Mouse (Mus musculus) R1 (cell line): ENCODE results near the gene Mgat4b.
"Not testable (repeated sequence)": the region's sequence is repeated elsewhere in the genome, so short reads cannot be mapped to it uniquely, and the experiment has no call there.

ENCODE experiments used
- DNase-seq: peaks from one replicate; pipeline ENCODE4 v3.0.0-alpha.2; 2018; ENCODE audit warnings: low read depth, low spot score

Gene Mgat4b

GRCm38 (mm10) chr11:50210505-50211151 lies at the start of gene Mgat4b, which contains the start of gene Sqstm1:
Gene Mgat4b, plus strand, starts transcription at chr11:50210890.
Gene Sqstm1, minus strand, starts transcription at chr11:50210827.
- peak; percentile 77 for DNase-seq

GRCm38 (mm10) chr11:50161578-50162304 lies 48.9 kb upstream of the Mgat4b start:
- peak; percentile 74 for DNase-seq

GRCm38 (mm10) chr11:50162338-50163050 lies 48.2 kb upstream of the Mgat4b start:
- no peak for DNase-seq

GRCm38 (mm10) chr11:50168352-50168751 lies 42.3 kb upstream of the Mgat4b start:
- no peak for DNase-seq

- DNase-seq, result not testable (repeated sequence)
Observed at GRCm38 (mm10) chr11:50174111-50174729, 36.5 kb upstream of the Mgat4b start, which contains the start of gene Mrnip. Gene Mrnip, plus strand, starts transcription at chr11:50174444.

GRCm38 (mm10) chr11:50174730-50175187 lies 35.9 kb upstream of the Mgat4b start:
- DNase-seq, result peak; percentile 99

- no peak for DNase-seq
Observed at GRCm38 (mm10) chr11:50176351-50176750, 34.3 kb upstream of the Mgat4b start.

GRCm38 (mm10) chr11:50177111-50177510 lies 33.6 kb upstream of the Mgat4b start:
- DNase-seq, result no peak

GRCm38 (mm10) chr11:50178532-50179488 lies 31.9 kb upstream of the Mgat4b start:
- no peak for DNase-seq

GRCm38 (mm10) chr11:50180478-50181231 lies 30.0 kb upstream of the Mgat4b start:
- no peak for DNase-seq

- no peak for DNase-seq
Observed at GRCm38 (mm10) chr11:50182702-50183101, 28.0 kb upstream of the Mgat4b start.

- DNase-seq, result no peak
Observed at GRCm38 (mm10) chr11:50184788-50185187, 25.9 kb upstream of the Mgat4b start.

- no peak for DNase-seq
Observed at GRCm38 (mm10) chr11:50188682-50189081, 22.0 kb upstream of the Mgat4b start.

GRCm38 (mm10) chr11:50190362-50190761 lies 20.3 kb upstream of the Mgat4b start:
- DNase-seq, result no peak

GRCm38 (mm10) chr11:50192278-50192677 lies 18.4 kb upstream of the Mgat4b start:
- DNase-seq, result no peak

GRCm38 (mm10) chr11:50194070-50194469 lies 16.6 kb upstream of the Mgat4b start:
- DNase-seq, result no peak

- DNase-seq, result no peak
Observed at GRCm38 (mm10) chr11:50194793-50195192, 15.9 kb upstream of the Mgat4b start.

- no peak for DNase-seq
Observed at GRCm38 (mm10) chr11:50197500-50197899, 13.2 kb upstream of the Mgat4b start.

GRCm38 (mm10) chr11:50198219-50198846 lies 12.4 kb upstream of the Mgat4b start:
- DNase-seq, result no peak
